Mouse (Mus musculus) cerebellum, adult 9-11 months (tissue): ENCODE results near the gene Ifnl3.
"Not testable (repeated sequence)": the region's sequence is repeated elsewhere in the genome, so short reads cannot be mapped to it uniquely, and the experiment has no call there.

Experiments used
- DNase-seq: peaks from one replicate; pipeline ENCODE4 v3.0.0; 2022

Gene Ifnl3

DNA sequence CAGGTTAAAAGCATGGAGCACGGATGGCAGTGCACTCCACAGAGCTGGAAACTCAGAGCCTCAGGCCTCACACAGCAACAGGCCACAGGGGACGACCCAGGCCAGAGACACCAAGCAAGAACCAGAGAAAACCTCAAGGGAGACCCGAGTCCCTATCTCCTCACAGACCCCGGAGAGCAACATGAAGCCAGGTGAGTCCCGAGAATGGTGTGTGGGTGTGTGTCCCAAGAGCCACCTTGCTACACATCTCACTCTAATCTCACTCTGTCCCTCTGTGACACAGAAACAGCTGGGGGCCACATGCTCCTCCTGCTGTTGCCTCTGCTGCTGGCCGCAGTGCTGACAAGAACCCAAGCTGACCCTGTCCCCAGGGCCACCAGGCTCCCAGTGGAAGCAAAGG, at the start of gene Ifnl3:
Gene Ifnl3 (plus strand): TSS at position 301 of the 400 bp plus-strand sequence.
- DNase-seq: not testable (repeated sequence)

DNA sequence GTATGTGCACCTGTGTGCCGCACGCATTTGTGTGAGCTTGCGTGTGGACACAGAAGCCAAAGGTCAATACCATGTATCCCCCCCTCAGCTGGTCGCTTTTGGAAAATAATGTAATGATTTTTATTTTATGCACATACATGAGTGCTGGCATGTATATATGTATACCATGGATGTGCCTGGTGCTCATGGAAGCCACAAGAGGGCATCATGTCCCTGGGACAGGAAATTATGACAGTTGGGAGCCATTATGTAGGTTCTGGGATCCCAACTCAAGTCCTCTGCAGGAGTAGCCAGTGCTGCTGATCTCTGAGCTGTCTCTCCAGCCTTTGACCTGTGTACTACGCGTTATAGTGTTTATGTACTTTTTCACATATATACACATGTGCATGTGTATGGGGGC, 46.4 kb upstream of the Ifnl3 start:
- DNase-seq: no peak

DNA sequence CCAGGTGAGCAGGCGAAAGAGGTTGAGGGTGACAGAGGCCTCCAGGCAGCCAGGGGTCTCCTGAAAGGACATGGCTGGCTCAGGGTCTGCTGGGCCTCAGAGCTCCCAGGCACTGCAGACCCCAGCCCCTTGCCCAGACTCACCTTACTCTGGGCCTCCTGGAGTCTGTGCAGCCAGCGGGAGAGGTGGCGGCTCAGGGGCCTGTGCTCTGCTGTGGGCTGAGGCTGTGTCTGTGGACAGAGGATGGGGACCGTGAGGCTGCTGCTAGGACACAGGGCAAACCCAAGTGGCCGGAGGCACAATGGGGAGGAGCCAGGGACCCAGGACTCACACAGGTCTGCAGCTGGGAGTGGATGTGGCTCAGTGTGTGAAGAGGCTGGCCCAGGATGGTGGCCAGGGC, 45.3 kb upstream of the Ifnl3 start:
- no peak for DNase-seq

DNA sequence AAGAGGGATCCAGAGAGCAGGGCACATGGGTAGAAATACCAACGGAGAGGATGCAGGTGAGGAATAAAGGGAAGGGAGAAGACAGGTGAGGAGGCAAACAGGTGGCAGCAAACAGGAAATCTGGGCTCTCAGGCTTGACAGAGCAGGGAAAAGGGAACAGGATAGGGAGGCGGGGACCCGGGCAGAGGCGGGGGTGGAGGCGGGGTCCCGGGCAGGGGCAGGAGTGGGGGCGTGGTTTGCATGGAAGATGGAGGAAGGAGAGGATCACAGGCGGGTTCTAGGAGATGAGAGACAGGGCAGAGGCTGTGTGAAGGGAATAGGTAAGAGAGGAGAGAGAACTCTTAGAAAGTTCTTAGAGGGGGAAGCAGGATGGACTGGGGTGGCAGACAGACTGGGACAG, 43.8 kb upstream of the Ifnl3 start:
- DNase-seq: no peak

- no peak for DNase-seq
Observed at GRCm38 (mm10) chr7:28482854-28483253, 39.8 kb upstream of the Ifnl3 start.

GRCm38 (mm10) chr7:28484192-28484591, 38.4 kb upstream of the Ifnl3 start:
- no peak for DNase-seq

DNA sequence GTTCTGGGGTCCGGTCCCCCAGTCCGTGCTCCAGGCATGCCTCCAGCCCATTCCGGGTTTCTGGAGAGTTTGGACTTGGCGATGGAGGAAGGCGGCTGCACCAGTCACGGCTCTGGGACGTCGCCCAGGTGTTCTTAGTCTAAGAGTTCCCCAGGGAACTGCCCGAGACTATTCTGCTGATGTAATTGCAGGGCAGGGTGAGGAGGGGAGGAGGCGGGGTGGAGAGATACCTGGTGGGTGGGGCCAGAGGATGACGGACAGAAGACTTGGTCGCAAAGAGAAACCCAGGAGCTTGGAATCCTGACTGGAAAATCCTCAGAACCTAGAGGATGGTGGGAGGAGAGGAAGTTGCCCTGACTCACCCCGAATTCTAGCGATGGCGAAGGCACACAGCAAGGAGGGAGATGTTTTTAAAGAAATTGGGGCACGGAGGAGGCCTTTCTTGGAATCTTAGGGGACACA, 34.6 kb upstream of the Ifnl3 start:
- peak; percentile 32 for DNase-seq

GRCm38 (mm10) chr7:28490410-28490809, 32.2 kb upstream of the Ifnl3 start:
- DNase-seq: peak; percentile 78

- no peak for DNase-seq
Observed at GRCm38 (mm10) chr7:28490903-28491302, 31.7 kb upstream of the Ifnl3 start.

- DNase-seq: no peak
Observed at GRCm38 (mm10) chr7:28492310-28492709, 30.3 kb upstream of the Ifnl3 start.

DNA sequence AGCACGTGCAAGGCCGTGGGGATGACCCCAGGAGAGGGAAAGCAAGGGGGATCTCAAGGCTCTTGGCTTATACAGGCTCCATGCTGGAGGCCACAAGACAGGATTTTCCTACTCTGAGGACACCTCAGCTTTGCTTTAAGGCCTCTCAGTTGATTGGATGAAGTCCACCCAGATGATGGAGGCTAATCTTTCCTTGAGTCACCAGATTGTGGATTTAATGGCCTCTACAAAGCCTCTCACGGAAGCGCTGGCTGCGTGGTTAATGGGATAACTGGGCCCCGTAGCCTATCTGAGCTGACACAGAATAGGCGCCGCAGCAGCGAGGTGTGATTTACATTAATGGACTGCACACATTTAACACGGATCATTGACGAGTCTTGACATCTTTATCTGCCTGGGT, 27.2 kb upstream of the Ifnl3 start:
- DNase-seq: no peak

DNA sequence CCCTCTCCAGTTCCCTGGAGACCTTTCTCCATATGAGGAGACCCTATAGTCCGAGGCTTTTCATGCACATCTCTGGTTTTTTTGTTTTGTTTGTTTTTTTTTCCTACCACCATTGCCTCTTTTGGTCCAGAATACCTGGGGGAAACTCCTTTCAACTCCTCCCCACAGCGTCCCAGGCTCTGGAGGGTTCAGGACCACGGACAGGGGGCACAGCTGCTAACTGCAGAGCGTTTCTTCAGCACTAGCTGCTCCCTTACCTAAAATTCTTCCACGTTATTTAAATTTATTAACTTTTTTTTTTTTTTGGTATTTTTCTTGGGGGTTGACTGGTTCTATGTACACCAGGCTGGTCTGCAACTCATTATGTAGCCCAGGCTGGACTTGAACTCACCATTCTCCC, 17.1 kb upstream of the Ifnl3 start:
- DNase-seq: no peak

DNA sequence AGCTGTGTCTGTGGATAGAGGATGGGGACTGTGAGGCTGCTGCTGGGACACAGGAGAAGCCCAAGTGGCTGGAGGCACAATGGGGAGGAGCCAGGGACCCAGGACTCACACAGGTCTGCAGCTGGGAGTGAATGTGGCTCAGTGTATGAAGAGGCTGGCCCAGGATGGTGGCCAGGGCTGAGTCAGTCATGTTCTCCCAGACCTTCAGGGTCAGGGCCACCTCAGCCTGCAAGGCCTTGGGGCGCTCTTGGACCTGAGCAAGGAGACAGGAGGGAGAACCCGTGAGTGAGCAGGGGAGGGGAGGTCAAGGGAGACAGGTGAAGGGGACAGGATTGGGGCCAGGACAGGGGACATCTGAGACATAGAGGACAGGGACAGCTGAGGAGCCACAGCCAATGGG, 13.5 kb upstream of the Ifnl3 start:
- DNase-seq: not testable (repeated sequence)

- peak; percentile 15 for DNase-seq
Observed at GRCm38 (mm10) chr7:28510405-28510974, 12.1 kb upstream of the Ifnl3 start, which contains the start of gene Ifnl2. TSS of gene Ifnl2 (minus strand) at chr7:28510455.

DNA sequence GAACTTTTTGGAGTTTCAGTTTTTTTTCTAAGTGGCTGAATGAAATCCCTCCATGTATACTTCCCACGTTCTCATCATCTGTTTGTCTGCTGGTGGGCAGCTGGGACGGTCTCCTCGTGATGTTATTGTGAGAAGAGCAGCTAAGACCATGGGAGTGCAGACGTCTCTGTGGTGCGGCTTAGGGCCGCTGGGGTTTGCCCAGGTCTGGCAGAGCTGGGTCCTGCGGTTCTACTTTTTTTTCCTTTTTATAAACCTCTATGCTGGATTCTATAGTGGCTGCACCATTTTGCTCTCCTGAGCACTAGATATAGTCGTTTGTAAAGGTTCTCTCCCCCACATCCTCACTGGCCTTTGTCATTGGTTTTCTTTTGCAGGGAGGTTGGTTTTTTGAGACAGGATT, 11.2 kb upstream of the Ifnl3 start:
- DNase-seq: no peak

GRCm38 (mm10) chr7:28527922-28528719, 5.5 kb downstream of the Ifnl3 start:
- DNase-seq: peak; percentile 64

DNA sequence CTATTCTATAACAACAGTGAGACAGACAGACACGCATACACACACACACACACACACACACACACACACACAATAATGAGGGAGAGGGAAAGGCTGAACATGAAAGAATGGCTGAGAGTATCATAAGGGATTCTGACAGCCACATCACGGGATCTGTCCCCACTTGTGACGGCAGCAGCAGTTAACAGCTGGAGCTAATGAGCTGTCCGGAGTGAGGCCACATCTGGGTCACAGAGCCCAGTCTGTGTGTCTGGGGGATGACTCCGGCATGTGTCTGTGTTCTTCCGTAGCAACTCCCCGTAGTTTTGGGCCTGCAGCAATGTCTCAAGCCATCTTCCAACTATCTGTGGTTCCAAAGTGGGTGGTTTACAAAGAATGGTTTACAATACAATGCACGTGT, 9.4 kb downstream of the Ifnl3 start:
- no peak for DNase-seq

DNA sequence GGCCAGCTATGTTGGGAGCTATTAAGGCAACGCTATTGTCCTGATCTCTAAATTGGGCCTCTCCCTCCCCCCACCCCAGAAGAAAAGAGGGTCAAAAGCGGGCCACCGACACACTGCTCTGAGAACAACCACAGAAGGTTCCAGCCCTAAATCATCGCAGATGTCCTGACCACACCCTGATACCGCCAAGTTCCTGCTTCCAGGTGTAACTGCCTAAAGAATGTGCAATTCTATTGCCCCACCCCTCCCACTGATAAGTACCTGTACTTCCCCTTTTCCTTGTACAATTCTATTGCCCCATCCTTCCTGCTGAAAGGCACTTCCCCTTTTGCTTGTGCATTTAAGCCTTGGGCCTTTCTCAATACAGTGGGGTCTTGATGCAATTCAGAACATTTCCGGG, 16.2 kb downstream of the Ifnl3 start:
- DNase-seq: not testable (repeated sequence)

DNA sequence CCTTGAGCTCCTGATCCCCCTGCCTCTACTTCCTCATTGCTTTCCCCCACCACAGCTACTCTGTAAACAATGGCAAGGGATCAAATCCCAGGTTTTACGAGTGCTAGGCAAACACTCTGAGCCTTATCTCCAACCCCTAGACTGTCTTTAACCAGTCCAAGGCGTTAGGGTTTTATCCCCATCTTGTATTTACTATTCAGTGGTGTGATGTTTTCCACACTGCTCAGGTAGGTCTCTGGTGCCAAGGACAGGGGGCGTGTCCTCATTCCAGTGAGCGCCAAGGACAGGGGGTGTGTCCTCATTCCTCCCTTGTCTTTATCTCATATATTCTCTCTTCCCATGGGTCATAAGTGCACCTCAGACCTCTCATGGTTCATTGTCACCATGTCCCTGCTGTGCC, 17.9 kb downstream of the Ifnl3 start, which contains the start of gene Sycn:
Gene Sycn (plus strand): TSS at position 360 of the 400 bp plus-strand sequence.
- no peak for DNase-seq

GRCm38 (mm10) chr7:28544051-28544601, 21.5 kb downstream of the Ifnl3 start:
- DNase-seq: no peak

DNA sequence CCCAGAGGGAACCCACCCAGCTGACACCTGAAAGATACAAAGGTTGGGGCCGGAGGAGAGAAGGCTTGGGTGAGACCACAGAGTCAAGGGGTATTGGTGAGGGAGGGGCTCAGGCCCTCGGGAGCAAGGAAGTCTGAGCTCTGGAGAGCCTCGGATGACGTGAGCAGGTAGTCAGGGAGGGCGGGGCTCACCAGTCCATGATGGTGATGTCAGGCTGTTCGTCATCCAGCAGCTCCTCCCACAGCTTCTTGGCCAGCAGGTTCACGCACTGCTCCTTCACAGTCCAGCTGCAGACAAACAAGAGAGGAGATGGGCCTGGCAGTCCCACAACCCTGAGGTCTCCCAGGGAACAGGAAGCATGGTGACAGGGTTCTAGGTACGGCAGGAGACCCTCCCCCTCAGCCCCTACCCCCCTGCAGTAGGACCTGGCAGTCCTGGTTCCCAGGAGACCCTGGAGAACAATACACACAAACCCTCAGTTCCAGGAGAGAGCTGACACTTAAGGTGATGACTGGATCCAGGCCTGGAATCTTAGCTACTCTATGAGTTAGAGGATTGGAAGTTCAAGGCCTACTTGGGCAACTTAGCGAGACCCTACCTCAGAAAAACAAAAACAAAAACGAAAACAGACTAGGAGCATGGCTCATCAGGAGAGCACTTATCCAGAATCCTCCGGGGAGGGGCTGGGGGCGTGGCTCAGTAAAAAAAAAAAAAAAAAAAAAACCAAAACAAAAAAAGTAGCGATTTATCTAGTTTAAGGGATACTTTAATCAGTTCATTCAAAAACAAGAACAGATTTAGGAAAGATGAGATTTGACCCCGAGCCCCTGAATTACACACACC, 22.6 kb downstream of the Ifnl3 start:
- no peak for DNase-seq

- no peak for DNase-seq
Observed at GRCm38 (mm10) chr7:28545891-28546210, 23.2 kb downstream of the Ifnl3 start.

GRCm38 (mm10) chr7:28546649-28547048, 24.0 kb downstream of the Ifnl3 start:
- no peak for DNase-seq
